Mouse (Mus musculus) spleen, adult 10 weeks (tissue): ENCODE measurements around the gene Pate1. TPM values are rescaled to one million over a fixed set of nuclear protein-coding genes. Genes with fewer than 3 reads are reported as not detected.

ENCODE experiments used
- polyA plus RNA-seq: library from polyadenylated mRNA; stranded (reverse); fragments of 350-450 nt; fragmentation: Illumina TruSeq; extraction: RNeasy Lipid Tissue Mini Kit (QIAGEN cat#74804); gene quantifications from one replicate; pipeline ENCODE4 v1.2.3, GENCODE M21; 2015; ENCODE audit warnings: low replicate concordance; ENCODE audit not compliant: insufficient read depth

The Pate1 gene
- polyA plus RNA-seq: not detected

DNA sequence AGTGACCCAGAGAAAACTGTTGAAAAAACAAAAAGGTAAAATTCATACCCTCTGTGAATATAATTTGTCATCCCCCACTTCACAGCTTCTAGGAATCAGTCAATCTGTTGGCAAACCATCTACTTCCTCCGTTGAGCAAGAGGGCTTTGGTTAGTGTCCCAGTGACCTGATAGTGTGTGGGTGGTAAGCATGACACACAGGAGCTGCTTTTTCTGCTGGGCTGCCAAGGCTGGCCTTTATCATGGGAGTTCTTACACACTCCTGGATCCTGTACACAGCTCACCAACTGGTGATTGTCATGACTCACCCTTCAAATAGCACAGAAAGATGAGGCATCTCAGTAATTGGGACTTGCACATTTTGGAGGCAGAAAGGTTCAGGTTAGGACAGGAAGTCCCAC is at the start of gene Pate1:
TSS of gene Pate1 (minus strand) at position 378 of the 400 bp plus-strand sequence.

GRCm38 (mm10) chr9:35648102-35648501 is 39.1 kb downstream of the Pate1 start, which contains the start of gene Pate3:
Gene Pate3, minus strand, starts transcription at chr9:35648202.

Other genes starting within 250 kb of the Pate1 start
- gene Gm1113, start 169.1 kb downstream of the Pate1 start, polyA plus RNA-seq: not detected
- gene Ddx25, start 128.9 kb downstream of the Pate1 start, polyA plus RNA-seq: 1.4 TPM
- 46.8 TPM for gene Pus3, start 128.8 kb downstream of the Pate1 start, polyA plus RNA-seq
- not detected for gene Pate2, start 117.1 kb downstream of the Pate1 start, polyA plus RNA-seq
- 15.1 TPM for gene Hyls1, start 117.0 kb downstream of the Pate1 start, polyA plus RNA-seq
- gene Pate4, start 75.4 kb downstream of the Pate1 start, polyA plus RNA-seq: not detected
- gene Pate3, start 39.2 kb downstream of the Pate1 start, polyA plus RNA-seq: not detected
- not detected for gene Gm17677, start 53.7 kb upstream of the Pate1 start, polyA plus RNA-seq
- not detected for gene Gm17727, start 90.7 kb upstream of the Pate1 start, polyA plus RNA-seq
- not detected for gene Gm27235, start 102.7 kb upstream of the Pate1 start, polyA plus RNA-seq
- gene D730048I06Rik, start 102.7 kb upstream of the Pate1 start, polyA plus RNA-seq: not detected
- not detected for gene 9230110F15Rik, start 156.8 kb upstream of the Pate1 start, polyA plus RNA-seq
- gene 9230113P08Rik, start 221.0 kb upstream of the Pate1 start, polyA plus RNA-seq: not detected